Mouse (Mus musculus) megakaryocyte, embryonic 14.5 days (primary cell): ENCODE results near the gene Lyve1. TPM values are rescaled to one million over a fixed set of nuclear protein-coding genes. Genes with fewer than 3 reads are reported as not detected.

Experiments used
- H3K27me3 ChIP-seq: replicated peaks from 2 replicates; pipeline ENCODE3; 2012; ENCODE audit warnings: inconsistent platforms
- H3K36me3 ChIP-seq: replicated peaks from 2 replicates; pipeline ENCODE3; 2012; ENCODE audit warnings: low read length, inconsistent platforms, mixed read lengths
- H3K4me1 ChIP-seq: 2 replicates; pipeline ENCODE4 v1.6.1; 2012; ENCODE audit warnings: inconsistent platforms
- H3K4me3 ChIP-seq: replicated peaks from 2 replicates; pipeline ENCODE3; 2012; ENCODE audit warnings: moderate library complexity, mild to moderate bottlenecking, inconsistent platforms
- H3K9me3 ChIP-seq: 2 replicates; pipeline ENCODE4 v1.6.1; 2012; ENCODE audit warnings: inconsistent platforms
- FLI1 ChIP-seq: IDR thresholded peaks from 2 replicates; pipeline ENCODE4 v1.6.1; 2012; ENCODE audit warnings: low read length, inconsistent platforms, mixed read lengths
- GATA1 ChIP-seq: IDR thresholded peaks from 3 replicates; pipeline ENCODE4 v1.6.1; 2012; ENCODE audit warnings: mixed read lengths, low read length, inconsistent platforms, borderline replicate concordance
- polyA plus RNA-seq: library from polyadenylated mRNA; stranded (reverse); fragments of >175 nt; gene quantifications from 2 replicates; pipeline ENCODE4 v1.2.3, GENCODE M21; 2012; ENCODE audit warnings: low replicate concordance; ENCODE audit not compliant: insufficient read depth

Gene Lyve1
- polyA plus RNA-seq, 1 experiment = 1.7 TPM

DNA sequence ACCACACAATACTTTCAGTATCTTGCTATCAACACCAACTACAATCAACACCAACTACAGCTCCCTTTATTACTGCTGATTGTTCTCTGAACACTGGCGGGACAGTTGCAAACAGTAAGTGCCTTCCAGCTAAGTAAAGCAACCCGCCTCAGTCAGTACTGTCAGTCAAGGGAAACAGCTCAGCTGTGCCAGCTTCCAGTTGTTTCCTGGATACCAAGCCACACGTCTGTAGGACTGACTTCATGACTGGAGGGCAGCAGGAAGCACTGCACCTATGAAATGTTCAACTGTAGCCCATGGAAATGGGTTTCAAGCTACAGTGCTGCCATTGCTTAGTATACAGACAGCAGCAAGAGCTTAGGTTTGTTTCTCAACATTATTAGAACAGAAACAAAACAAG is 28.5 kb downstream of the Lyve1 start:
- Histone ChIP-seq H3K4me3 (no peak overlapping the region), H3K36me3 (peaks cover 72% of the 10 kb centered on the region), H3K9me3 (no peaks in the 10 kb centered on the region), H3K27me3 (no peaks in the 10 kb centered on the region), H3K4me1 (peaks cover 35% of the 10 kb centered on the region)
- TF ChIP-seq FLI1 (no peak), GATA1 (no peak)

DNA sequence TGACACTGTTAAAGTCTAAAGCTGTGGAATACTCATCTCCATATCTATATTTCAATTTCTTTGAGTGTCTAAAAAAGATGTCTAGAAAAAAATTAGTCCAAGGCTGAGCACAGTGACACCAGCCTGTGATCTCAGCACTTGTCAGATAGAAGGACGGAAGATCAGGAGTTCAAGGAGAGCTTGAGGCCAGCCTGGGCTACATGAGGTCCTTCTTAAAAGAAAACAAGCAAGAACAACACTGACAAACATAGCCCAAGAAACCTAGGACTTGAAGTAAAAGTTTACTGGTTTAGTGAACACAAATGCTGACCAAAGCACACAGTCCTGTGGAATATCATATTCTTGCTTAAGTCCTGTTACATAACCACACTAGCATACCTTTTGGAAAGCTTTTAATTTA is 29.0 kb downstream of the Lyve1 start:
- no peak for TF ChIP-seq GATA1
- no peak for TF ChIP-seq FLI1
- H3K27me3 ChIP-seq = no peaks in the 10 kb centered on the region
- H3K36me3 ChIP-seq = peaks cover 77% of the 10 kb centered on the region
- no peak overlapping the region for H3K4me3 ChIP-seq
- peaks cover 33% of the 10 kb centered on the region for H3K4me1 ChIP-seq
- H3K9me3 ChIP-seq = no peaks in the 10 kb centered on the region

DNA sequence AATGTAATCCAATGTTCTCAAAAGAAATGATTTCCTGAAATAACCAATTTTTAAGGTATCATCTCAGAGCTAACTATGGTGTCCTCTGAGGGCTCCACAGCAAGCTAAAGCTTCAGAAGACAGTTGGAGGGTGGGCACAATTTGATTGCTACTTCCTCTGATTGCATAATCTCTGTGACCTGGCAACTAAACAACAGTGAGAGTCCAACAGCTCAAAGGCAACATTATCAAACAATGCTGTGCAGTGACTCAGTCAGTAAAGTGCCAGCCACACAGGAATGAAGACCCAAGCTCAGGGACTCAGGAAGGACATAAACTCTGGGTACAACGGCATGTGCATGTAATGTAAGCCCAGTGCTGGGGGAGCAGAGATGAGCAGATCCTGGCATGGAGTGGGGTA is 30.0 kb downstream of the Lyve1 start:
- peaks cover 87% of the 10 kb centered on the region for H3K36me3 ChIP-seq
- TF ChIP-seq GATA1 (no peak), FLI1 (no peak)

DNA sequence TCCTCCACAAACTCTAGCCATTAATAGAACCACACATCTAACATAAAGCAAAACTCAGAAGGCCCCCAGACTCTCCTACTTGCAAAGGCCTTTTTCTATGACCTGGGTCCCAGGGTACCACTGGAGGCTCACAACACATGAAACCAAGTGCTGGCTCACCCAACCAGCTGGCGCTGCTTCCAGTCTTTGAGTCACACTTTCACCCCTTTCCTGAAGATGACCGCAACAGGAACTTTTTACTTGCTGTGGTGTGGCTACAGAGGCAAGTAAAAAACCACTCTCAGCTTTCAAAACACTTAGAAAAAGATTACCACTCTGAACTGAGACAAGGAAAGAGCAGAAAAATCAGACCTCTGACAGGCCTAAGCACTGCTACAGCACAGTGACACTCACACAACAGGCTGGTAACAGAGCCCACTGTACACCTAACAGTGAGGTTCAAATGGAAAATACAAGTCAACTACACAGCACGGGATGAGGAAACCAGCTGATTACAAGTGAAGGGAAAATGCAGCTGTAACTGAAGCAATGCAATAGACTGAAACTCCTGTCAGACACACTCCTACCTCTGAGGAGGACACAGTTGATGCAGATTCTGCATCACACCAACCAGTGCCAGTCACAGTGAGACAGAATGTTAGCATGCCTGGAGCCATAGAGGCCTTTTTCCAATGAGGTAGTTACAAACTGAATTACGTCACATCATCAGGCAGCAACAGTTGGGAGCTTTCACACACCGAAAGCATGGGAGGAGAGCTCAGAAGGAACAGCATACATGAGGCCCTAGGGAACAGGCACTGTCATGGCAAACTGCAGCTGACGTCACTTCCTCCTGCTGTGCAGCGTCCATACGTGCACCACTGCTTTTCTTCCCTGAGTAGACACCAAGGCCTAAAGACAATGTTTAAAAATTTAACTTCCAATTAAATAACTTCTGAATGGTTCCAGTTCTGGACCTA is 38.8 kb downstream of the Lyve1 start:
- H3K4me3 ChIP-seq = peak overlapping the region; percentile 76
- H3K36me3 ChIP-seq = peaks cover 94% of the 10 kb centered on the region
- H3K27me3 ChIP-seq = no peaks in the 10 kb centered on the region
- TF ChIP-seq GATA1 (no peak), FLI1 (no peak)
- H3K4me1 ChIP-seq = peaks cover 56% of the 10 kb centered on the region
- H3K9me3 ChIP-seq = no peaks in the 10 kb centered on the region

More for the DNA sequence above, 30.0 kb downstream of the Lyve1 start:
- peaks cover 36% of the 10 kb centered on the region for H3K4me1 ChIP-seq
- H3K4me3 ChIP-seq = peak overlapping the region; percentile 5
- H3K9me3 ChIP-seq = no peaks in the 10 kb centered on the region
- H3K27me3 ChIP-seq = no peaks in the 10 kb centered on the region

DNA sequence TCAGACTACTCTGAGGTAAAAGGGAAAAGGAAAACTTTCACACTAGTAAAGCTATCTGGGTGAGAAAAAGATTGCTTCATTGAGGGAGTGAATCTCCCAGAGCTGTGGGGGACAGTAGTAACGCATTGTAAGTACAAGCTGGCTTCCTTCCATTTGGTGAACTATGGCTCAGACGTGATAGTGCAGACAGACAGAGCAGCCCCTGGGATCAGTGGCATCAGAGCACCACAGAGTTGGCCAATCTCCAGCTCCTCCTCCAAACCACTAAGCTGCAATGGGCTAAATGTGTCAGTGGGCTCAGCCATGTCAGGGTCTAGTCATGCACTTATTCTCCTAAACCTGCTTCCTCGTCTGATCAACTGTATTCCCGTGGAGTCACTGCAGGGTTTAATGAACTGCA is 39.4 kb downstream of the Lyve1 start:
- Histone ChIP-seq H3K4me3 (peak overlapping the region; percentile 80), H3K36me3 (peaks cover 94% of the 10 kb centered on the region), H3K9me3 (no peaks in the 10 kb centered on the region), H3K27me3 (no peaks in the 10 kb centered on the region), H3K4me1 (peaks cover 56% of the 10 kb centered on the region)
- TF ChIP-seq GATA1 = no peak
- no peak for TF ChIP-seq FLI1

DNA sequence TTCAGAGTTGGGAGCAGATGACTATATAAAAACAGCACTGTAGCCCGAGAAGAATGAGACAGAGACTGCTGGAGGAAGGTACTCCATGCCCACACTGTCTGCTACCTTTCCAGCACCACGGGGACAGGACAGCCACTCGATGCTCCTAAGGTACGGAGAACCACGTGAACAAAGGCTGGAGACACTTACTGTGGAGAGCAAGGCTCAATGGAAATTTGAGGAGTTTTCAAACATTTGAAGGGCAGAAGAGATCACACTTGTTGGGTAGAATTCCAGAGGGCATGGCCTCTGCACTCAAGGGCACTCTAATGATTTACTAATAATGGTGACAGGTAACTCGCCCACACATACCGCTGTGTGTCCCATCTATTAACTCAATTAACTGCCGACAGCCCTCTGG is 40.0 kb downstream of the Lyve1 start:
- no peaks in the 10 kb centered on the region for H3K9me3 ChIP-seq
- no peak for TF ChIP-seq FLI1
- TF ChIP-seq GATA1 = no peak
- peak overlapping the region; percentile 30 for H3K4me3 ChIP-seq
- H3K36me3 ChIP-seq = peaks cover 94% of the 10 kb centered on the region
- H3K27me3 ChIP-seq = no peaks in the 10 kb centered on the region
- H3K4me1 ChIP-seq = peaks cover 61% of the 10 kb centered on the region

DNA sequence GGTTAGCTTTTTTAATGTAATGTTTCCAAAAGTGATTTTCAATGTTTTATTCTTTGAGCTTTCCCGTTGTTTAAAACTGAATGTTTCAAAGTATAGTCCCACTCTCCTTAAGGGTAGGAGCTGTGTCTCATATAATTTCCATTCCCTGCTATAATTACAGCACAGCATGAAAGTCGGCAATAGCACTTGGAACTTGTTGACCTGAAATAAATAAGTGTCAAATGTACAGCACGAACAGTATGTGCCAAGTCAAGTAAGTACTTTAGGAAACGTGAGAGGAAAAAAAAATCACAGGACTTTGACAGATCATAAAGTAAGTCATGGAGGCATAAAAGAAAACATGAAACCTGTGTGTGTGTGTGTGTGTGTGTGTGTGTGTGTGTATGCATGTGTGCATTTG is 41.0 kb downstream of the Lyve1 start:
- H3K27me3 ChIP-seq = no peaks in the 10 kb centered on the region
- TF ChIP-seq FLI1 (no peak), GATA1 (no peak)
- peaks cover 98% of the 10 kb centered on the region for H3K36me3 ChIP-seq
- peaks cover 62% of the 10 kb centered on the region for H3K4me1 ChIP-seq
- no peak overlapping the region for H3K4me3 ChIP-seq
- no peaks in the 10 kb centered on the region for H3K9me3 ChIP-seq

DNA sequence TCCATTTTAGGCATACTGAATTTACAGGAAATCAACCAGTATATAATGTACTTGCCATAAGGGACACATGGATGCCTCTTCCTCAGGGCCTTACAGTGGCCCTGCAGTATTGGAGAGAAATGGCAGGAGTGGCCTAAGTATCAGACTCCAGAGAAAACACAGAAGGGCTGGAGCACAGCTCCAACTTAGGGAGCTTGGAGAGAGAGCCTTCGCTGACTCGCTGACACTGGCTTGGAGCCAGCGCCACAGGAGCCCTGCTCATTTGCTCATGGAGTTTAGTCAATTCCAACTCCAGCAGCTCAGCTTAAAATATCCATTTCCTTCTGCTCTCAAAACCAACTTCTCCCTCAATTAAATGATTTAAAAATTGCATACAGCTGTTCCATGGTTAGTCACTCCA is 41.4 kb downstream of the Lyve1 start:
- TF ChIP-seq GATA1 (no peak), FLI1 (no peak)
- peaks cover 98% of the 10 kb centered on the region for H3K36me3 ChIP-seq
- H3K4me3 ChIP-seq = no peak overlapping the region
- H3K9me3 ChIP-seq = no peaks in the 10 kb centered on the region
- H3K4me1 ChIP-seq = peaks cover 62% of the 10 kb centered on the region
- H3K27me3 ChIP-seq = no peaks in the 10 kb centered on the region

DNA sequence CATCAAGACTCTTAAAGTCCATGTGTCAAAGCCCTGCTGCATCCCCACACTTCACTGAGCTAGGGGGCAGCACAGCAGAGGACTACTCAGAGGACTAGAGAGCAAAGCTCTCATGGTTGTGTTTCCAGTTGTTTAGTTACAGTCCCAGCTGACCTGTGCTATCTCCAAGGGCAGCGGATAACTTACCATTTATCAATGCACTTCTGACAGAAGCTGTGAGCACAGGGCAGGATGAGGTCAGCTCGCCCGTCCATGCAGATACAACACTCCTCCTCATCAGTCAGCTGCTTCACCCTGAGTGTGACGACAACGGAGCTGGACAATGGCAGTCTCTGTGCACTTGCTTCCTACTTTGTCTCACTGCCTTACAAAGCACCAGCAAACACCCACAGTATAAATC is 42.0 kb downstream of the Lyve1 start:
- H3K9me3 ChIP-seq = no peaks in the 10 kb centered on the region
- no peaks in the 10 kb centered on the region for H3K27me3 ChIP-seq
- peaks cover 66% of the 10 kb centered on the region for H3K4me1 ChIP-seq
- H3K36me3 ChIP-seq = peaks cover 95% of the 10 kb centered on the region
- TF ChIP-seq GATA1 (no peak), FLI1 (no peak)
- peak overlapping the region; percentile 14 for H3K4me3 ChIP-seq

DNA sequence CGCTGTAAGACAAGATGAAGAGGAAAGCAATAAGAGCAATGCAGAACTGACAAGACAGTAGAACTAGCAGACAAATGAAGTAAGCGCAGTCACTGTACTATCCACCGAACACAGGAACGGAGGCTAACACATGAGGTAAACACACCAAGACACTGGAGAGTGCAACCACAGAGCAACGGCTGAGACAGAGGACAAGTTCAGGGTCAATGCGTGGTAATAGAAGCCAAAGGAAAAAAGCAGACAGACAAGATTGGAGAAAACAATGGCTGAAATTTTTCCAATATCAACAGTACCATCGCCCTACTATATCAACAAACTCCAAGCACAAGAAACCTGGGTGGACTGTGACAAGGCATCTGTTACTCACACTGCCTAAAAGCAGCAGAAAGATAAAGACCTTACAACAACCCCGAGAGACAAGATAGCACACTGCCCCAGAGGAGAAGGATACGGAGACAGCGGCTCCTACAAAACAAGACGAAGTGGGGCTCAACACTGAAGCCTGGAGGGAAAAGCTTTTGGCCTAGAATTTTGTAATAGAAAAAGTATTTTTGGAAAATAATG is 44.2 kb downstream of the Lyve1 start:
- Histone ChIP-seq H3K4me1 (peaks cover 47% of the 10 kb centered on the region), H3K27me3 (no peaks in the 10 kb centered on the region), H3K9me3 (no peaks in the 10 kb centered on the region), H3K4me3 (no peak overlapping the region), H3K36me3 (peaks cover 97% of the 10 kb centered on the region)
- no peak for TF ChIP-seq GATA1
- TF ChIP-seq FLI1 = no peak
